Mouse (Mus musculus) small intestine, adult 2 months (tissue): ENCODE measurements at regions not wholly inside any gene's neighbourhood (a gene's known extent, or its start where the extent isn't known, plus 50 kb on each side); places are given as distances from the start of the nearest gene placed in this dataset.

Experiments used
- CTCF ChIP-seq: fragments of 200-500 bp; IDR thresholded peaks from 2 replicates; pipeline ENCODE4 v1.5.1; 2012; ENCODE audit warnings: low read depth, mild to moderate bottlenecking, control low read depth, inconsistent platforms, low read length, moderate library complexity, mixed read lengths; ENCODE audit not compliant: insufficient replicate concordance, insufficient read length; ENCODE audit errors: extremely low read depth
- POLR2A ChIP-seq: fragments of 200-500 bp; IDR thresholded peaks from 2 replicates; pipeline ENCODE4 v1.6.1; 2012; ENCODE audit warnings: low read depth, mild to moderate bottlenecking, control low read depth, inconsistent platforms, low read length, moderate library complexity

DNA sequence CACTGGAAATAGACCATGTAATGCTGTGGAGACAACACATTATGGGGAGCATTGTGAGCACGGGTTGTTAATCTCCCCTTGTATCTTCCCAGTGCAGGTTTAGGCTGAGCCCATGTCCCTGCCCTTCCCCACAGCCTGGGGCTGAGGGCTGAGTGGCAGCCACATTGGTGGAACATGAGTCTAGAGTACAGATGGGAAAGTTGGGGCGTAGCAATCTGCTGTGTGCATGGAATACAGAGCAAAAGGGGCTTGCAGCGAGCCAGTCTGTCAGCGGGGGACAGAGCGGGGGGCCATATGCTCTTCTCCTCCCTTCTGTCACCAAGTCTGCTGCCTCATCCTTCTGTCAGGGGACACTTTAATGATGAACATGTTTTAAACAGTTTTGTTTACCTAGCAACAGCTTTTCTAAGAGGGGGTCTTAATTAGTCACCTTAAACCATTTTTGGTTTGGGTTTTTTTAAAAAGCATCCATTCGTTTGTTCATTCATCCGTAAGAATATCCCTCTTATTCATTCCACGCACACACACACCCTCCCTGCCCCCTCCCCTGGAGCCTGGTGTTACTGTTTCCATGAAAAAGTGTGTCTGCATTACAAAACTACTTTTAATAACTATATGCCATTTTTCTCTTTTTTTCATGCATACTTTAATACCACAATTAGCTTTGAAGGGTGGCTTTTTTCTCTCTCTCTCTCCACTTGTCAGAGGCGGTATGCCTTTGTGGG lies 79.1 kb upstream of the Olig3 start:
- TF ChIP-seq POLR2A (no peak), CTCF (no peak)
